Comparison of ENCODE assay signal across 25 mouse cellular contexts in genomic region chr4:114659876-114660275, GRCm38 (mm10).
DNase-seq lines count a peak whose midpoint lies in the region; ATAC-seq lines count a peak whose summit lies in the region.
"Had no signal": no experiment of that assay in that cellular context is flagged by ENCODE, and none has a peak within 500 bp of the region (broad histone marks: within the 10 kb centered on the region; RNA-seq: fewer than 3 reads in every experiment).

No protein-coding gene starts in this region.

- H3K9me3 ChIP-seq in embryonic facial prominence, embryonic 14.5 days (ENCODE audit: control insufficient read depth, low read length): no peaks in the 10 kb centered on the region
- no peaks in the 10 kb centered on the region for H3K9me3 ChIP-seq in embryonic facial prominence, embryonic 10.5 days
- H3K9me3 ChIP-seq in kidney, embryonic 15.5 days (replicated peaks): no peaks in the 10 kb centered on the region
- no peaks in the 10 kb centered on the region for H3K9me3 ChIP-seq in kidney, embryonic 16.5 days (ENCODE audit: low read length)
- H3K9me3 ChIP-seq: embryonic facial prominence, embryonic 13.5 days; heart, embryonic 10.5 days; heart, embryonic 13.5 days had no signal

- H3K4me1 ChIP-seq in embryonic facial prominence, embryonic 14.5 days (ENCODE audit: control insufficient read depth, insufficient read depth, low read length): no peaks in the 10 kb centered on the region; the same call in 1 of the 2 replicates
- H3K4me1 ChIP-seq in embryonic facial prominence, embryonic 10.5 days: peaks cover 11% of the 10 kb centered on the region
- peaks cover 6% of the 10 kb centered on the region; the same call in 1 of the 2 replicates for H3K4me1 ChIP-seq in kidney, embryonic 15.5 days
- H3K4me1 ChIP-seq in kidney, embryonic 16.5 days (ENCODE audit: insufficient read depth, low read length): no peaks in the 10 kb centered on the region
- H3K4me1 ChIP-seq: heart, embryonic 13.5 days had no signal

- no peak overlapping the region for H3K9ac ChIP-seq in embryonic facial prominence, embryonic 14.5 days (ENCODE audit: low read depth, low read length)
- no peak overlapping the region for H3K9ac ChIP-seq in kidney, embryonic 15.5 days
- H3K9ac ChIP-seq in kidney, embryonic 16.5 days (replicated peaks; ENCODE audit: low read length): no peak overlapping the region
- H3K9ac ChIP-seq: embryonic facial prominence, embryonic 13.5 days; heart, embryonic 13.5 days; hindbrain, embryonic 14.5 days had no signal

- DNase-seq in embryonic facial prominence, embryonic 14.5 days (ENCODE audit: low spot score): peak; percentile 63
- DNase-seq in embryonic facial prominence, embryonic 10.5 days (ENCODE audit: low spot score): no peak
- peak; percentile 28 for DNase-seq in Muller cell, postnatal 12 days (ENCODE audit: inconsistent ontology term)
- peak; percentile 26 for DNase-seq in fibroblast of lung, adult 2 months (ENCODE audit: low read depth)
- DNase-seq in cerebellum, postnatal 14 days: no peak
- DNase-seq: adrenal gland, postnatal 10 days; adrenal gland, postnatal 36 days; cerebellum, adult 11-12 months; cerebellum, adult 8-10 months; cerebellum, postnatal 10 days; gastrocnemius, postnatal 10 days; gastrocnemius, postnatal 36 days; heart, adult 2 months; heart, postnatal 14 days; heart, postnatal 4 days had no signal

- H3K27ac ChIP-seq in embryonic facial prominence, embryonic 14.5 days (replicated peaks; ENCODE audit: low read depth, low read length): no peak overlapping the region
- H3K27ac ChIP-seq in embryonic facial prominence, embryonic 10.5 days (replicated peaks): no peak overlapping the region
- H3K27ac ChIP-seq in kidney, embryonic 15.5 days: no peak overlapping the region
- H3K27ac ChIP-seq in kidney, embryonic 16.5 days (ENCODE audit: low read length): no peak overlapping the region
- H3K27ac ChIP-seq: heart, adult 2 months; heart, embryonic 10.5 days; heart, embryonic 13.5 days; hindbrain, embryonic 14.5 days; hindbrain, postnatal 0 days had no signal

- no peak overlapping the region for H3K4me2 ChIP-seq in embryonic facial prominence, embryonic 14.5 days (ENCODE audit: low read depth, low read length)
- H3K4me2 ChIP-seq in kidney, embryonic 15.5 days: no peak overlapping the region
- no peak overlapping the region for H3K4me2 ChIP-seq in kidney, embryonic 16.5 days (replicated peaks; ENCODE audit: low read depth, low read length)
- H3K4me2 ChIP-seq: embryonic facial prominence, embryonic 13.5 days; heart, embryonic 13.5 days; hindbrain, embryonic 14.5 days had no signal

- no peak overlapping the region for H3K4me3 ChIP-seq in embryonic facial prominence, embryonic 14.5 days (ENCODE audit: low read depth, low read length)
- H3K4me3 ChIP-seq in embryonic facial prominence, embryonic 10.5 days: no peak overlapping the region
- H3K4me3 ChIP-seq in kidney, embryonic 15.5 days (replicated peaks): no peak overlapping the region
- no peak overlapping the region for H3K4me3 ChIP-seq in kidney, embryonic 16.5 days (ENCODE audit: low read length)
- H3K4me3 ChIP-seq: embryonic facial prominence, embryonic 13.5 days; heart, adult 2 months; heart, embryonic 10.5 days; heart, embryonic 13.5 days had no signal

- H3K36me3 ChIP-seq in embryonic facial prominence, embryonic 14.5 days (ENCODE audit: control insufficient read depth, insufficient read depth, low read length): no peaks in the 10 kb centered on the region
- no peaks in the 10 kb centered on the region for H3K36me3 ChIP-seq in embryonic facial prominence, embryonic 10.5 days (replicated peaks)
- H3K36me3 ChIP-seq in kidney, embryonic 15.5 days: no peaks in the 10 kb centered on the region
- no peaks in the 10 kb centered on the region for H3K36me3 ChIP-seq in kidney, embryonic 16.5 days (ENCODE audit: insufficient read depth, low read length)
- H3K36me3 ChIP-seq: embryonic facial prominence, embryonic 13.5 days; heart, embryonic 10.5 days; heart, embryonic 13.5 days had no signal

- H3K27me3 ChIP-seq in embryonic facial prominence, embryonic 14.5 days (replicated peaks; ENCODE audit: control insufficient read depth, insufficient read depth, low read length): peaks cover 23% of the 10 kb centered on the region
- H3K27me3 ChIP-seq in embryonic facial prominence, embryonic 10.5 days (replicated peaks; ENCODE audit: low read depth, poor library complexity, severe bottlenecking): peaks cover 82% of the 10 kb centered on the region
- H3K27me3 ChIP-seq in kidney, embryonic 15.5 days: peaks cover 26% of the 10 kb centered on the region
- peaks cover 9% of the 10 kb centered on the region for H3K27me3 ChIP-seq in kidney, embryonic 16.5 days (ENCODE audit: insufficient read depth, low read length)
- H3K27me3 ChIP-seq: Patski had no signal

- WGBS in embryonic facial prominence, embryonic 14.5 days: 49% methylated on average over 5 of the region's 5 CpGs
- WGBS in embryonic facial prominence, embryonic 10.5 days: 58% methylated on average over 5 of the region's 5 CpGs
- WGBS in kidney, embryonic 15.5 days: 21% methylated on average over 5 of the region's 5 CpGs
- 26% methylated on average over 5 of the region's 5 CpGs for WGBS in kidney, embryonic 16.5 days

- 0 out of 2 replicates have a peak, but pooled peaks have one; percentile 33 for ATAC-seq in embryonic facial prominence, embryonic 14.5 days (ENCODE audit: low read depth)
- 0 out of 2 replicates have a peak, but pooled peaks have one; percentile 26 for ATAC-seq in kidney, embryonic 15.5 days (replicated peaks; ENCODE audit: low FRiP score)
- no peak for ATAC-seq in kidney, embryonic 16.5 days (ENCODE audit: low FRiP score, low TSS enrichment)
- ATAC-seq: hindbrain, postnatal 0 days; inflammation-experienced regulatory T-cells, adult 6 months; intestine, embryonic 16.5 days; Patski had no signal

Comparison
In these comparisons a context has a peak if more than half of its experiments do, and no peak if none do; other contexts are left out.
1. DNase-seq: peak in embryonic facial prominence, embryonic 14.5 days (single experiment), Muller cell, postnatal 12 days (single experiment) and fibroblast of lung, adult 2 months (single experiment); none in embryonic facial prominence, embryonic 10.5 days (single experiment) and cerebellum, postnatal 14 days (0 of 2).